Mouse (Mus musculus): ENCODE results near the gene Ube3b. TPM values are rescaled to one million over a fixed set of nuclear protein-coding genes. Genes with fewer than 3 reads are reported as not detected.

The Ube3b gene
- polyA plus RNA-seq, 1 experiment from 2014 or later: 51.5 TPM

GRCm38 (mm10) chr5:114372565-114372964 is 7.8 kb upstream of the Ube3b start:
- peaks cover 38% of the 10 kb centered on the region for H3K36me3 ChIP-seq (ENCODE audit: insufficient read depth, low read length)
- peak overlapping the region; percentile 23; the same call in 1 of the 2 replicates for H3K9ac ChIP-seq (replicated peaks; ENCODE audit: low read length)

GRCm38 (mm10) chr5:114373174-114373573 is 7.2 kb upstream of the Ube3b start:
- 72% methylated on average over 11 of the region's 11 CpGs for WGBS
- Histone ChIP-seq H3K4me3 (ENCODE audit: low read length) (no peak overlapping the region), H3K27me3 (ENCODE audit: insufficient read depth, low read length) (no peaks in the 10 kb centered on the region), H3K9ac (replicated peaks; ENCODE audit: low read length) (no peak overlapping the region), H3K27ac (ENCODE audit: low read length) (peak overlapping the region; percentile 88; the same call in 1 of the 2 replicates), H3K4me1 (ENCODE audit: insufficient read depth, low read length) (peaks cover 78% of the 10 kb centered on the region), H3K36me3 (ENCODE audit: insufficient read depth, low read length) (peaks cover 32% of the 10 kb centered on the region), H3K9me3 (ENCODE audit: low read length) (no peaks in the 10 kb centered on the region), H3K4me2 (replicated peaks; ENCODE audit: low read depth, low read length) (no peak overlapping the region)
- no peak for ATAC-seq (ENCODE audit: low FRiP score, low TSS enrichment)

More at GRCm38 (mm10) chr5:114372565-114372964, 7.8 kb upstream of the Ube3b start:
- Histone ChIP-seq H3K27ac (ENCODE audit: low read length) (peak overlapping the region; percentile 88), H3K9me3 (ENCODE audit: low read length) (no peaks in the 10 kb centered on the region), H3K4me1 (ENCODE audit: insufficient read depth, low read length) (peaks cover 74% of the 10 kb centered on the region), H3K27me3 (ENCODE audit: insufficient read depth, low read length) (no peaks in the 10 kb centered on the region), H3K4me3 (ENCODE audit: low read length) (no peak overlapping the region), H3K4me2 (replicated peaks; ENCODE audit: low read depth, low read length) (no peak overlapping the region)
- no peak for ATAC-seq (ENCODE audit: low FRiP score, low TSS enrichment)
- 36% methylated on average over 11 of the region's 11 CpGs for WGBS

- Histone ChIP-seq H3K4me2 (replicated peaks; ENCODE audit: low read depth, low read length) (no peak overlapping the region), H3K9me3 (ENCODE audit: low read length) (no peaks in the 10 kb centered on the region), H3K4me3 (ENCODE audit: low read length) (no peak overlapping the region), H3K36me3 (ENCODE audit: insufficient read depth, low read length) (peaks cover 29% of the 10 kb centered on the region), H3K9ac (replicated peaks; ENCODE audit: low read length) (no peak overlapping the region), H3K27me3 (ENCODE audit: insufficient read depth, low read length) (no peaks in the 10 kb centered on the region), H3K4me1 (ENCODE audit: insufficient read depth, low read length) (peaks cover 79% of the 10 kb centered on the region), H3K27ac (ENCODE audit: low read length) (peak overlapping the region; percentile 7; the same call in 1 of the 2 replicates)
- WGBS: 91% methylated on average over 9 of the region's 9 CpGs
- no peak for ATAC-seq (ENCODE audit: low FRiP score, low TSS enrichment)
Observed at GRCm38 (mm10) chr5:114373581-114373980, 6.8 kb upstream of the Ube3b start.

GRCm38 (mm10) chr5:114374409-114375213 is 5.8 kb upstream of the Ube3b start:
- no peak overlapping the region for H3K4me3 ChIP-seq (ENCODE audit: low read length)
- no peak overlapping the region for H3K4me2 ChIP-seq (replicated peaks; ENCODE audit: low read depth, low read length)
- no peak overlapping the region for H3K9ac ChIP-seq (replicated peaks; ENCODE audit: low read length)
- 83% methylated on average over 23 of the region's 23 CpGs for WGBS
- no peaks in the 10 kb centered on the region for H3K27me3 ChIP-seq (ENCODE audit: insufficient read depth, low read length)
- peak overlapping the region; percentile 59 for H3K27ac ChIP-seq (ENCODE audit: low read length)
- peaks cover 26% of the 10 kb centered on the region for H3K36me3 ChIP-seq (ENCODE audit: insufficient read depth, low read length)
- peaks cover 85% of the 10 kb centered on the region for H3K4me1 ChIP-seq (ENCODE audit: insufficient read depth, low read length)
- no peaks in the 10 kb centered on the region for H3K9me3 ChIP-seq (ENCODE audit: low read length)
- no peak for ATAC-seq (ENCODE audit: low FRiP score, low TSS enrichment)

- Histone ChIP-seq H3K9ac (replicated peaks; ENCODE audit: low read length) (peak overlapping the region; percentile 33; the same call in 1 of the 2 replicates), H3K27ac (ENCODE audit: low read length) (peak overlapping the region; percentile 84)
Observed at GRCm38 (mm10) chr5:114378177-114378920, 2.1 kb upstream of the Ube3b start.

GRCm38 (mm10) chr5:114378936-114379335 is 1.5 kb upstream of the Ube3b start:
- Histone ChIP-seq H3K4me2 (replicated peaks; ENCODE audit: low read depth, low read length) (peak overlapping the region; percentile 87), H3K9ac (replicated peaks; ENCODE audit: low read length) (peak overlapping the region; percentile 98), H3K4me3 (ENCODE audit: low read length) (peak overlapping the region; percentile 90), H3K36me3 (ENCODE audit: insufficient read depth, low read length) (peaks cover 10% of the 10 kb centered on the region), H3K4me1 (ENCODE audit: insufficient read depth, low read length) (peaks cover 57% of the 10 kb centered on the region), H3K27ac (ENCODE audit: low read length) (peak overlapping the region; percentile 84), H3K9me3 (ENCODE audit: low read length) (no peaks in the 10 kb centered on the region), H3K27me3 (ENCODE audit: insufficient read depth, low read length) (no peaks in the 10 kb centered on the region)
- ATAC-seq (ENCODE audit: low FRiP score, low TSS enrichment): no peak
- 54% methylated on average over 6 of the region's 6 CpGs for WGBS

More at GRCm38 (mm10) chr5:114378177-114378920, 2.1 kb upstream of the Ube3b start:
- peaks cover 63% of the 10 kb centered on the region for H3K4me1 ChIP-seq (ENCODE audit: insufficient read depth, low read length)
- H3K4me2 ChIP-seq (replicated peaks; ENCODE audit: low read depth, low read length): peak overlapping the region; percentile 87
- no peaks in the 10 kb centered on the region for H3K9me3 ChIP-seq (ENCODE audit: low read length)
- ATAC-seq (ENCODE audit: low FRiP score, low TSS enrichment): no peak
- 36% methylated on average over 10 of the region's 10 CpGs for WGBS
- peak overlapping the region; percentile 90 for H3K4me3 ChIP-seq (ENCODE audit: low read length)
- H3K36me3 ChIP-seq (ENCODE audit: insufficient read depth, low read length): peaks cover 16% of the 10 kb centered on the region
- H3K27me3 ChIP-seq (ENCODE audit: insufficient read depth, low read length): no peaks in the 10 kb centered on the region

GRCm38 (mm10) chr5:114379763-114380162 is 644 bp upstream of the Ube3b start:
- H3K4me1 ChIP-seq (ENCODE audit: insufficient read depth, low read length): peaks cover 52% of the 10 kb centered on the region
- peaks cover 8% of the 10 kb centered on the region for H3K36me3 ChIP-seq (ENCODE audit: insufficient read depth, low read length)
- peak overlapping the region; percentile 87 for H3K4me2 ChIP-seq (replicated peaks; ENCODE audit: low read depth, low read length)
- H3K9me3 ChIP-seq (ENCODE audit: low read length): no peaks in the 10 kb centered on the region
- no peaks in the 10 kb centered on the region for H3K27me3 ChIP-seq (ENCODE audit: insufficient read depth, low read length)
- H3K4me3 ChIP-seq (ENCODE audit: low read length): peak overlapping the region; percentile 90
- 1% methylated on average over 20 of the region's 20 CpGs for WGBS
- peak overlapping the region; percentile 98 for H3K9ac ChIP-seq (replicated peaks; ENCODE audit: low read length)
- H3K27ac ChIP-seq (ENCODE audit: low read length): peak overlapping the region; percentile 91
- ATAC-seq (ENCODE audit: low FRiP score, low TSS enrichment): peak; percentile 24

- peaks cover 47% of the 10 kb centered on the region for H3K4me1 ChIP-seq (ENCODE audit: insufficient read depth, low read length)
- peak overlapping the region; percentile 98 for H3K9ac ChIP-seq (replicated peaks; ENCODE audit: low read length)
- H3K27ac ChIP-seq (ENCODE audit: low read length): peak overlapping the region; percentile 91
- no peak for ATAC-seq (ENCODE audit: low FRiP score, low TSS enrichment)
- no peaks in the 10 kb centered on the region for H3K9me3 ChIP-seq (ENCODE audit: low read length)
- WGBS: under 1% methylated on average over 18 of the region's 18 CpGs
- peaks cover 14% of the 10 kb centered on the region for H3K36me3 ChIP-seq (ENCODE audit: insufficient read depth, low read length)
- peak overlapping the region; percentile 87 for H3K4me2 ChIP-seq (replicated peaks; ENCODE audit: low read depth, low read length)
- no peaks in the 10 kb centered on the region for H3K27me3 ChIP-seq (ENCODE audit: insufficient read depth, low read length)
- peak overlapping the region; percentile 90 for H3K4me3 ChIP-seq (ENCODE audit: low read length)
Observed at GRCm38 (mm10) chr5:114381013-114381351, 575 bp downstream of the Ube3b start.

GRCm38 (mm10) chr5:114383184-114383904 is 2.9 kb downstream of the Ube3b start:
- H3K4me3 ChIP-seq (ENCODE audit: low read length): no peak overlapping the region
- no peak overlapping the region for H3K9ac ChIP-seq (replicated peaks; ENCODE audit: low read length)
- H3K4me1 ChIP-seq (ENCODE audit: insufficient read depth, low read length): peaks cover 25% of the 10 kb centered on the region
- no peaks in the 10 kb centered on the region for H3K27me3 ChIP-seq (ENCODE audit: insufficient read depth, low read length)
- 78% methylated on average over 9 of the region's 9 CpGs for WGBS
- no peak overlapping the region for H3K4me2 ChIP-seq (replicated peaks; ENCODE audit: low read depth, low read length)
- peaks cover 34% of the 10 kb centered on the region for H3K36me3 ChIP-seq (ENCODE audit: insufficient read depth, low read length)
- no peaks in the 10 kb centered on the region for H3K9me3 ChIP-seq (ENCODE audit: low read length)
- no peak overlapping the region for H3K27ac ChIP-seq (ENCODE audit: low read length)
- ATAC-seq (ENCODE audit: low FRiP score, low TSS enrichment): no peak

All from kidney, embryonic 16.5 days (tissue).